Mouse (Mus musculus) forebrain, embryonic 13.5 days (tissue): ENCODE measurements around the gene Pop7. TPM values are rescaled to one million over a fixed set of nuclear protein-coding genes. Genes with fewer than 3 reads are reported as not detected.
A peak's percentile ranks its signal among the peaks of the same experiment; 100 is the strongest.

ENCODE experiments used
- ATAC-seq: fragments of 200-750 bp; cut with Nextera tagmentation; 2 replicates; pipeline ENCODE4 v1.8.0; 2017
- H3K27ac ChIP-seq: fragments of 300-500 bp; sonication (generic); 2 replicates; pipeline ENCODE4 v1.5.1; 2015; ENCODE audit warnings: inconsistent platforms, mild to moderate bottlenecking, moderate library complexity
- H3K27me3 ChIP-seq: fragments of 300-500 bp; sonication (generic); 2 replicates; pipeline ENCODE4 v1.6.1; 2015; ENCODE audit warnings: mild to moderate bottlenecking, inconsistent platforms
- H3K36me3 ChIP-seq: fragments of 300-500 bp; sonication (generic); 2 replicates; pipeline ENCODE4 v1.6.1; 2015; ENCODE audit warnings: mild to moderate bottlenecking, inconsistent platforms; ENCODE audit not compliant: poor library complexity, severe bottlenecking
- H3K4me1 ChIP-seq: fragments of 300-500 bp; sonication (generic); 2 replicates; pipeline ENCODE4 v1.6.1; 2015; ENCODE audit warnings: inconsistent platforms
- H3K4me2 ChIP-seq: fragments of 300-500 bp; sonication (generic); 2 replicates; pipeline ENCODE4 v1.6.1; 2015; ENCODE audit warnings: inconsistent platforms, mild to moderate bottlenecking, moderate library complexity
- H3K4me3 ChIP-seq: fragments of 300-500 bp; sonication (generic); 2 replicates; pipeline ENCODE4 v1.5.1; 2015; ENCODE audit warnings: mild to moderate bottlenecking, inconsistent platforms
- H3K9ac ChIP-seq: fragments of 300-500 bp; sonication (generic); 2 replicates; pipeline ENCODE4 v1.6.1; 2015; ENCODE audit warnings: mild to moderate bottlenecking, inconsistent platforms
- H3K9me3 ChIP-seq: fragments of 300-500 bp; sonication (generic); replicated peaks from 2 replicates; pipeline ENCODE4 v1.6.1; 2016; ENCODE audit warnings: inconsistent platforms
- WGBS: fragments of 180-500 bp; shearing (Covaris S2); methylation state at CpG from one replicate; pipeline ENCODE4 v1.1.7; 2015; 5-methylcytosine and 5-hydroxymethylcytosine counted together
- polyA plus RNA-seq: library from polyadenylated mRNA; unstranded; fragments of >200 nt; fragmentation: Nextera tagmentation; extraction: Ambion mirVana; gene quantifications from 2 replicates; pipeline ENCODE4 v1.2.1, GENCODE M21; 2015

Pop7 gene
- polyA plus RNA-seq, 1 experiment from 2014 or later, result 75.6 TPM

DNA sequence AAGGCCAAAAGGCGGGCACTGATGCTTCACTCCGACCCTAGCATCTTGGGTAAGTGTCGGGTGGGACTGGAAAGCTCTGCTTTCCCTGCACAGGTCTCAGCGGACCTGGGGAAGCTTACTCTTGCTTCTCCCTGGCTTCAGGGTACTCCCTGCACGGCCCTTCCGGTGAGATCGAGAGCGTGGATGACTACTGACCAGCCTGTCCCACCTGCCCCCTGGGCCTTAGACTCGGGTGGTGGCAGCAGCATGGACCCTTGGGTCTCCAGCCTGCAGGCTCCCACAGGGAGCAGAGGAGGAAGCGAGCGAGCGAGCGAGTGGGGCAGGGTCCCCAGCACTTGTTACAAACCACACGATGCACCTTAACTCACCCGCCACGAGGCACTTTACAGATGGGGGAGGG lies 23.2 kb upstream of the Pop7 start:
- peaks cover 96% of the 10 kb centered on the region for H3K36me3 ChIP-seq
- 78% methylated on average over 16 of the region's 16 CpGs for WGBS
- H3K27ac ChIP-seq, result peak overlapping the region; percentile 59
- no peaks in the 10 kb centered on the region for H3K9me3 ChIP-seq
- no peaks in the 10 kb centered on the region for H3K27me3 ChIP-seq
- no peak for ATAC-seq
- H3K9ac ChIP-seq, result peak overlapping the region; percentile 1; the same call in 1 of the 2 replicates
- H3K4me1 ChIP-seq, result peaks cover 46% of the 10 kb centered on the region
- no peak overlapping the region for H3K4me2 ChIP-seq
- H3K4me3 ChIP-seq, result no peak overlapping the region

DNA sequence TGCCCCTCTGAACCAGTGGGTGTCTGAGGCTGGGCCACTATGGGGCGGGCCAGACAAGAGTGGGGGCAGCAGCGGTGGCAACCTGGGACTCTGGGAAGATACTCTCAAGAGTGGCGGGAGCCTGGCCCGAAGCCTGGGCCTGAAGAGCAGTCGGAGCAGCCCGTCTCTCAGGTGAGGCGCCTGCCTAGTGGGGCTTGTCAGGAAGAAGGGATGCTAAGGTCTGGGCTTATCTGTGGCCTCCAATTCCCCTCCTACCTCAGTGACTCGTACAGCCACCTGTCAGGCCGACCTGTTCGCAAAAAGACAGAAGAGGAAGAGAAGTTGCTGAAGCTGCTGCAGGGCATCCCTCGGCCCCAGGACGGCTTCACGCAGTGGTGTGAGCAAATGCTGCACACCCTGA lies 22.4 kb upstream of the Pop7 start:
- Histone ChIP-seq H3K9ac (0 out of 2 replicates have a peak overlapping the region, but pooled peaks have one; percentile 1), H3K9me3 (no peaks in the 10 kb centered on the region), H3K4me1 (peaks cover 38% of the 10 kb centered on the region), H3K4me2 (no peak overlapping the region), H3K4me3 (no peak overlapping the region), H3K27me3 (no peaks in the 10 kb centered on the region), H3K27ac (peak overlapping the region; percentile 59; the same call in 1 of the 2 replicates), H3K36me3 (peaks cover 99% of the 10 kb centered on the region)
- no peak for ATAC-seq
- 87% methylated on average over 13 of the region's 13 CpGs for WGBS

GRCm38 (mm10) chr5:137524251-137524515 lies 21.9 kb upstream of the Pop7 start:
- no peak overlapping the region for H3K27ac ChIP-seq

DNA sequence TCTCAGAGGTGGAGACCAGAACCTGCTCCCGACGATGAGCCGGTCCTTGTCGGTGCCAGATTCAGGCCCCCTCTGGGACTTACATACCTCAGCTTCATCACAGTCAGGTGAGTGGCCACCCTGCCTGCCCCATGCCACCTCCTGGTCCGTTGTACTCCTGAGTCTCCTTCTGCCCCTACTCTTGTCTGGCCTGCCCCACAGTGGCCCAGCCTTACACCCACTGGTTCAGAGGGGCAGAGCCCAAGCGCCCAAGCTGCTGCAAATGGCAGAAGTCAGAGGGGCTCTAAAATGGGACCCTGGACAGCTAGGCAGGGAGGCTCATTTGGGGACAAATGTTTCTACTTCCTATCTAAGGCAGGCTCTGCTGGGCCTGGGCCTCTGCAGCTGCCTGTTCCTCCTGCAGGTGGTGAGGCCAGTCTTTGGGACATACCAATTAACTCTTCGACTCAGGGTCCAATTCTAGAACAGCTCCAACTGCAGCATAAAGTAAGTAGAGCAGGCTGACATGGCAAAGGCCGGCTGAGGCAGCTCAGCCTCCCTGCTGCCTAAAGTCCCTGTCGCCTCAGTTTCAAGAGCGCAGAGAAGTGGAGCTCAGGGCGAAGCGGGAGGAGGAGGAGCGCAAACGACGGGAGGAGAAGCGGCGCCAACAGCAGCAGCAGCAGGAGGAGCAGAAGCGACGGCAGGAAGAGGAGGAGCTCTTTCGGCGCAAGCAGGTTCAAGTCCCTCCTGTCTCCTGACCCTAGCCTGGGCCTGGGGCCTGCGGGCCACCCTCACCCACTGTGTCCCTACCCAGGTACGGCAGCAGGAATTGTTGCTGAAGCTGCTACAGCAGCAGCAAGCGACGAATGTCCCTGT lies 21.3 kb upstream of the Pop7 start:
- Histone ChIP-seq H3K36me3 (peaks cover 99% of the 10 kb centered on the region), H3K27me3 (no peaks in the 10 kb centered on the region)

More at GRCm38 (mm10) chr5:137524251-137524515, 21.9 kb upstream of the Pop7 start:
- Histone ChIP-seq H3K36me3 (peaks cover 99% of the 10 kb centered on the region), H3K9me3 (no peaks in the 10 kb centered on the region), H3K4me3 (no peak overlapping the region), H3K4me1 (peaks cover 33% of the 10 kb centered on the region), H3K4me2 (no peak overlapping the region), H3K9ac (0 out of 2 replicates have a peak overlapping the region, but pooled peaks have one; percentile 1), H3K27me3 (no peaks in the 10 kb centered on the region)
- ATAC-seq, result no peak
- WGBS, result 84% methylated on average over 8 of the region's 8 CpGs

GRCm38 (mm10) chr5:137522711-137523110 lies 20.4 kb upstream of the Pop7 start:
- H3K4me3 ChIP-seq, result no peak overlapping the region
- ATAC-seq, result no peak
- H3K9ac ChIP-seq, result no peak overlapping the region
- H3K4me1 ChIP-seq, result peaks cover 22% of the 10 kb centered on the region
- no peaks in the 10 kb centered on the region for H3K9me3 ChIP-seq
- 0 out of 2 replicates have a peak overlapping the region, but pooled peaks have one; percentile 48 for H3K27ac ChIP-seq
- H3K27me3 ChIP-seq, result no peaks in the 10 kb centered on the region
- H3K36me3 ChIP-seq, result peaks cover 97% of the 10 kb centered on the region
- H3K4me2 ChIP-seq, result no peak overlapping the region
- 82% methylated on average over 11 of the region's 11 CpGs for WGBS

More for the DNA sequence above, 21.3 kb upstream of the Pop7 start:
- no peak overlapping the region for H3K4me3 ChIP-seq
- no peaks in the 10 kb centered on the region for H3K9me3 ChIP-seq
- H3K4me2 ChIP-seq, result no peak overlapping the region
- ATAC-seq, result no peak
- H3K4me1 ChIP-seq, result peaks cover 30% of the 10 kb centered on the region
- no peak overlapping the region for H3K9ac ChIP-seq
- H3K27ac ChIP-seq, result peak overlapping the region; percentile 48; the same call in 1 of the 2 replicates
- 82% methylated on average over 25 of the region's 25 CpGs for WGBS

DNA sequence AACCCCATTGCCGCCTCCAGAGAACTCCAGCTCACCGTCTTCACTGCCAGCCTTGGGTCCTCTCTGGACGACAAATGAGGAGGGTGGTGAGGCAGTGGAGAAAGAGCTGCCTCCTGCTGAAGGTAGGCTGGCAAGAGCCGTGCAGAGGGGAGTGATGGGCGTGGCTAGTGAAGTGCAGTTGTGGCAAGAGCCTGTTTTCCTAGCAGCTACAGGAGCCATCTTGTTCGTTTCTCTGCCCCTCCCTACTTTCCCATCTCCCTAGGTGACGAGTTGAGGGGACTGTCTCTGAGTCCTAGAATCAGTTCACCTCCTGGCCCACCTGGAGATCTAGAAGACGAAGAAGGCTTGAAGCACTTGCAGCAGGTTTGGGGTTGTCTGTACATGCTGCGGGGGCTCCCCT lies 19.5 kb upstream of the Pop7 start:
- no peak overlapping the region for H3K4me2 ChIP-seq
- 81% methylated on average over 9 of the region's 9 CpGs for WGBS
- H3K4me3 ChIP-seq, result no peak overlapping the region
- H3K9me3 ChIP-seq, result no peaks in the 10 kb centered on the region
- H3K9ac ChIP-seq, result no peak overlapping the region
- H3K4me1 ChIP-seq, result peaks cover 16% of the 10 kb centered on the region
- no peaks in the 10 kb centered on the region for H3K27me3 ChIP-seq
- H3K27ac ChIP-seq, result no peak overlapping the region
- peaks cover 89% of the 10 kb centered on the region for H3K36me3 ChIP-seq
- ATAC-seq, result no peak

GRCm38 (mm10) chr5:137519691-137520550 lies 17.6 kb upstream of the Pop7 start:
- peaks cover 73% of the 10 kb centered on the region for H3K36me3 ChIP-seq

GRCm38 (mm10) chr5:137518436-137518835 lies 16.1 kb upstream of the Pop7 start, which contains the start of gene Gigyf1:
Gene Gigyf1 (plus strand): TSS chr5:137518548.
- 82% methylated on average over 5 of the region's 5 CpGs for WGBS
- Histone ChIP-seq H3K4me3 (no peak within 1 kb of the TSS), H3K4me2 (no peak within 1 kb of the TSS), H3K4me1 (peaks cover 23% of the 10 kb centered on the region), H3K27me3 (no peaks in the 10 kb centered on the region), H3K27ac (no peak within 1 kb of the TSS), H3K9ac (no peak within 1 kb of the TSS), H3K9me3 (no peaks in the 10 kb centered on the region), H3K36me3 (peaks cover 65% of the 10 kb centered on the region)
- ATAC-seq, result no peak; the same call in 1 of the 2 replicates

More at GRCm38 (mm10) chr5:137519691-137520550, 17.6 kb upstream of the Pop7 start:
- Histone ChIP-seq H3K9ac (no peak overlapping the region), H3K27me3 (no peaks in the 10 kb centered on the region), H3K4me2 (no peak overlapping the region), H3K9me3 (no peaks in the 10 kb centered on the region), H3K4me3 (no peak overlapping the region), H3K27ac (no peak overlapping the region), H3K4me1 (peaks cover 9% of the 10 kb centered on the region; the same call in 1 of the 2 replicates)
- 94% methylated on average over 27 of the region's 27 CpGs for WGBS
- no peak for ATAC-seq

- 97% methylated on average over 3 of the region's 3 CpGs for WGBS
- H3K9ac ChIP-seq, result no peak overlapping the region
- H3K4me2 ChIP-seq, result no peak overlapping the region
- H3K9me3 ChIP-seq, result no peaks in the 10 kb centered on the region
- no peak overlapping the region for H3K27ac ChIP-seq
- H3K36me3 ChIP-seq, result peaks cover 29% of the 10 kb centered on the region
- H3K4me1 ChIP-seq, result peaks cover 48% of the 10 kb centered on the region
- no peak for ATAC-seq
- no peak overlapping the region for H3K4me3 ChIP-seq
- H3K27me3 ChIP-seq, result no peaks in the 10 kb centered on the region
Observed at GRCm38 (mm10) chr5:137514811-137515210, 12.5 kb upstream of the Pop7 start.

DNA sequence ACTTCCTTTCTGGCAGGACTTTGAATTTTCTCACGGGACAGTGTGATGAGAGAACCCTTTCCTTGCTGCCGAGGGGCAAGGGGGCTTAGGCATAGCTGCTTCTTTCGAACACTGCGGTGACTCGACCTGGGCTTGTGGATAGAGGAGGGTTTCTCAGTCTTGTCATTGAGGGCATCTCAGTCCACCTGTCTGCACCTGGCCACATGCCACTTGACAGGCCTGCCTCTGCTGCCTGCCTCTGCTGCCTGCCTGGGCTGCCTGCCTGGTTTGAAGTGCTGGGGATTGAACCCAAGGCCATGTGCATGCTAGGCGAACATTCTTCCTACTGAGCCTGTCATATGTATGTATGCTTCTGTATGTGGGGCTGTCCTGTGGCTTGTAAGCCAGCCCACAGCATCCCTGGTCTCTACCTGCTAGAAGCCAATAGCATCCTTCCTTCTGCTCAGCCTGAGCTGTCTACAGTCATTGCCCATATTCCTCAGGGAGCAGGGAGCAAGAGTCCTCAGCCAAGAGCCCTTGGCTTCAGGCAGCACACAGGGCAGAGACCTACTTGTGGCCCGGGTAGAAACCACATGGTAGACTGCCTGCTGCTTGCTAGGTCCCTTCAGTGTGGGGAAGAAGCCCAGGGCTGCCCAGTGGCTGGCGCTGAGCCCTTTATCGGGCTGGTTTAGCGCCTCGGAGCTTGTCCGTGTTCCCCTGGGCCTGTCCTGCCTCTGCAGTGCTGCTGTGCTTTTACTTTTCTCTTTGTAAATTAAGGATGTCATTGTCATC lies 11.8 kb upstream of the Pop7 start:
- Histone ChIP-seq H3K4me2 (no peak overlapping the region), H3K9ac (peak overlapping the region; percentile 50), H3K4me1 (peaks cover 50% of the 10 kb centered on the region)

More for the DNA sequence above, 11.8 kb upstream of the Pop7 start:
- no peak overlapping the region for H3K4me3 ChIP-seq
- peaks cover 22% of the 10 kb centered on the region for H3K36me3 ChIP-seq
- WGBS, result 84% methylated on average over 12 of the region's 12 CpGs
- H3K27ac ChIP-seq, result no peak overlapping the region
- no peak for ATAC-seq
- H3K27me3 ChIP-seq, result no peaks in the 10 kb centered on the region
- no peaks in the 10 kb centered on the region for H3K9me3 ChIP-seq
